Mouse (Mus musculus) midbrain, embryonic 13.5 days (tissue): Measurements from ENCODE around the gene Ncf2. TPM values are rescaled to one million over a fixed set of nuclear protein-coding genes. Genes with fewer than 3 reads are reported as not detected.
A peak's percentile ranks its signal among the peaks of the same experiment; 100 is the strongest.

Source experiments
- ATAC-seq: fragments of 200-750 bp; cut with Nextera tagmentation; 2 replicates; pipeline ENCODE4 v1.8.0; 2017; ENCODE audit warnings: mild to moderate bottlenecking, moderate TSS enrichment, moderate library complexity
- H3K27ac ChIP-seq: fragments of 300-500 bp; sonication (generic); 2 replicates; pipeline ENCODE4 v1.5.1; 2015; ENCODE audit warnings: inconsistent platforms, mild to moderate bottlenecking, moderate library complexity
- H3K27me3 ChIP-seq: fragments of 300-500 bp; sonication (generic); 2 replicates; pipeline ENCODE4 v1.6.1; 2015; ENCODE audit warnings: mild to moderate bottlenecking, inconsistent platforms
- H3K36me3 ChIP-seq: fragments of 300-500 bp; sonication (generic); 2 replicates; pipeline ENCODE4 v1.6.1; 2015; ENCODE audit warnings: mild to moderate bottlenecking, inconsistent platforms
- H3K4me1 ChIP-seq: fragments of 300-500 bp; sonication (generic); replicated peaks from 2 replicates; pipeline ENCODE4 v1.6.1; 2015; ENCODE audit warnings: inconsistent platforms
- H3K4me2 ChIP-seq: fragments of 300-500 bp; sonication (generic); replicated peaks from 2 replicates; pipeline ENCODE4 v1.6.1; 2015; ENCODE audit warnings: moderate library complexity, mild to moderate bottlenecking, inconsistent platforms
- H3K4me3 ChIP-seq: fragments of 300-500 bp; sonication (generic); replicated peaks from 2 replicates; pipeline ENCODE4 v1.5.1; 2015; ENCODE audit warnings: mild to moderate bottlenecking, inconsistent platforms
- H3K9ac ChIP-seq: fragments of 300-500 bp; sonication (generic); replicated peaks from 2 replicates; pipeline ENCODE4 v1.6.1; 2015; ENCODE audit warnings: mild to moderate bottlenecking, inconsistent platforms
- H3K9me3 ChIP-seq: fragments of 300-500 bp; sonication (generic); 2 replicates; pipeline ENCODE4 v1.6.1; 2016; ENCODE audit warnings: mild to moderate bottlenecking, inconsistent platforms
- WGBS: fragments of 180-500 bp; shearing (Covaris S2); methylation state at CpG from one replicate; pipeline ENCODE4 v1.1.7; 2015; 5-methylcytosine and 5-hydroxymethylcytosine counted together
- polyA plus RNA-seq: library from polyadenylated mRNA; unstranded; fragments of >200 nt; fragmentation: Nextera tagmentation; extraction: Ambion mirVana; gene quantifications from 2 replicates; pipeline ENCODE4 v1.2.1, GENCODE M21; 2015

Gene Ncf2
- polyA plus RNA-seq, 1 experiment from 2014 or later = 3.0 TPM

- no peak overlapping the region for H3K4me3 ChIP-seq
- no peak overlapping the region for H3K27ac ChIP-seq
- WGBS = 90% methylated on average over 4 of the region's 4 CpGs
- no peak overlapping the region for H3K9ac ChIP-seq
- no peak overlapping the region for H3K4me2 ChIP-seq
- ATAC-seq = no peak
- 0 out of 2 replicates have a peak, but pooled peaks cover 4% of the 10 kb centered on the region for H3K4me1 ChIP-seq
- no peaks in the 10 kb centered on the region for H3K9me3 ChIP-seq
- H3K36me3 ChIP-seq = no peaks in the 10 kb centered on the region
- H3K27me3 ChIP-seq = no peaks in the 10 kb centered on the region
Measured at GRCm38 (mm10) chr1:152786953-152787352, 13.0 kb upstream of the Ncf2 start.

GRCm38 (mm10) chr1:152788121-152788660 lies 11.8 kb upstream of the Ncf2 start:
- Histone ChIP-seq H3K4me3 (no peak overlapping the region), H3K9ac (no peak overlapping the region), H3K27me3 (no peaks in the 10 kb centered on the region), H3K36me3 (no peaks in the 10 kb centered on the region), H3K4me2 (no peak overlapping the region), H3K9me3 (no peaks in the 10 kb centered on the region), H3K4me1 (peaks cover 10% of the 10 kb centered on the region), H3K27ac (no peak overlapping the region)
- ATAC-seq = no peak
- 15% methylated on average over 4 of the region's 4 CpGs for WGBS

DNA sequence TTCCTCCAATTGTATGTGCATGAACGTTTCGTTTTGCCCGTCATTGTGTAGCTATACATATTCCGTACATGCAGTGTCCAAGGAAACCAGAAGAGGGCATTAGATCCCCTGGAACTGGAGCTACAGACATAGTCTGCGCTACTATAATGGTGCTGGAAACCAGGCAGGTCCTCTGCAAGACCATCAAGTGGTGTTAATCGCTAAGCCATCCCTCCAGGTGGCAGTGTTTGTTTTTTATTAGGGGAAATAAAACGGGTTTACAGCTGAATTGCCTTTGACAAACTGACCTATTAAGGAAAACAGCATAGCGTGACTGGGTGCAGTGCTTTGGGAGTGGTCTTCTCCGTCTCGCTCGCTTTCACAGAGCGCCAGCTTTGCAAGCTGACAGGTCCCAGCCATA lies 9.7 kb upstream of the Ncf2 start:
- 0 out of 2 replicates have a peak, but pooled peaks have one; percentile 27 for ATAC-seq

DNA sequence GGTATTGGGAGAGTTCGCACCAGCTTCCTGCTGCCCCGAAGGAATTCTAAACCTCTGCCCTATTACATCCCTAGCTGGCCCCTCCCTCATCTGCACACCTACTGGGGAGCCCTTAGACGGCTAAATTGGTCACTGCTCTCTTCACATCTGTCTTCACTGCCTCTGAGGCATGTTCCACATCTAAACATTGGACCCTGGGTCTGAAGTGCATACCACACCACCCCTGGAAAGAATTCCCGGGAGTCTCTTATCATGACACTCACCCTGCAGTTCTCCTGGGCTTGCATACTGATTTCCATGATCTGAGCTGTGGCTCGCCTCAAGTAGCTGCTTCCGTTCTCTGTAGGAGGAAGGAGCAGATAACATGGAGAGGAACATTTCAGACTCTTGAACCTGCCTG lies 9.2 kb upstream of the Ncf2 start:
- peaks cover 16% of the 10 kb centered on the region for H3K4me1 ChIP-seq
- no peak overlapping the region for H3K4me3 ChIP-seq
- no peak overlapping the region for H3K27ac ChIP-seq
- H3K9ac ChIP-seq = no peak overlapping the region
- no peaks in the 10 kb centered on the region for H3K36me3 ChIP-seq
- 0 out of 2 replicates have a peak, but pooled peaks have one; percentile 14 for ATAC-seq
- H3K4me2 ChIP-seq = no peak overlapping the region
- H3K9me3 ChIP-seq = no peaks in the 10 kb centered on the region
- 34% methylated on average over 6 of the region's 6 CpGs for WGBS
- no peaks in the 10 kb centered on the region for H3K27me3 ChIP-seq

More for the DNA sequence above, 9.7 kb upstream of the Ncf2 start:
- whole genome bisulfite sequencing = 35% methylated on average over 12 of the region's 12 CpGs
- H3K4me1 ChIP-seq = peaks cover 16% of the 10 kb centered on the region
- H3K4me2 ChIP-seq = no peak overlapping the region
- no peaks in the 10 kb centered on the region for H3K9me3 ChIP-seq
- no peaks in the 10 kb centered on the region for H3K27me3 ChIP-seq
- H3K9ac ChIP-seq = no peak overlapping the region
- no peaks in the 10 kb centered on the region for H3K36me3 ChIP-seq
- H3K27ac ChIP-seq = no peak overlapping the region
- no peak overlapping the region for H3K4me3 ChIP-seq

DNA sequence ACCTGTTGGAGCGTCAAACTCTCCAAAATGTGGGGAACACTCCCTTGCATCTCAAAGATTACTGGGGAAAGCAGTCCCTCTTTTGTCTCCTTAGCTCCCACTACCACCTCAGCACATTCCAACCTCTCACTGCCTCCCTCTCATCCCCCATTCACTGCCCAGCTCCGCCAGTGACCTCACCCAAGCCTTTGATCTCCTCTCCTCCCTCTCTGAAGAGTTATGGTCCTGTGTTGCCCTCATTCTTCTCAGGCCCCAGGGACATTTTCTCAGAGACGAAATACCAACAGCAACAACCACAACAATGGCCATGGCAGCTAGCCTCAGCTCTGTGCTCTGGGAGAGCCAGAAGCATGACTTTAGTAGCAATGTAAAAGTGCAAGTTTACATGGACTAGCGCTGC lies 8.7 kb upstream of the Ncf2 start:
- ATAC-seq = no peak
- 29% methylated on average over 4 of the region's 4 CpGs for WGBS
- no peak overlapping the region for H3K9ac ChIP-seq
- no peak overlapping the region for H3K27ac ChIP-seq
- no peak overlapping the region for H3K4me2 ChIP-seq
- no peaks in the 10 kb centered on the region for H3K27me3 ChIP-seq
- H3K4me1 ChIP-seq = peaks cover 16% of the 10 kb centered on the region
- H3K4me3 ChIP-seq = no peak overlapping the region
- H3K36me3 ChIP-seq = no peaks in the 10 kb centered on the region
- H3K9me3 ChIP-seq = no peaks in the 10 kb centered on the region

DNA sequence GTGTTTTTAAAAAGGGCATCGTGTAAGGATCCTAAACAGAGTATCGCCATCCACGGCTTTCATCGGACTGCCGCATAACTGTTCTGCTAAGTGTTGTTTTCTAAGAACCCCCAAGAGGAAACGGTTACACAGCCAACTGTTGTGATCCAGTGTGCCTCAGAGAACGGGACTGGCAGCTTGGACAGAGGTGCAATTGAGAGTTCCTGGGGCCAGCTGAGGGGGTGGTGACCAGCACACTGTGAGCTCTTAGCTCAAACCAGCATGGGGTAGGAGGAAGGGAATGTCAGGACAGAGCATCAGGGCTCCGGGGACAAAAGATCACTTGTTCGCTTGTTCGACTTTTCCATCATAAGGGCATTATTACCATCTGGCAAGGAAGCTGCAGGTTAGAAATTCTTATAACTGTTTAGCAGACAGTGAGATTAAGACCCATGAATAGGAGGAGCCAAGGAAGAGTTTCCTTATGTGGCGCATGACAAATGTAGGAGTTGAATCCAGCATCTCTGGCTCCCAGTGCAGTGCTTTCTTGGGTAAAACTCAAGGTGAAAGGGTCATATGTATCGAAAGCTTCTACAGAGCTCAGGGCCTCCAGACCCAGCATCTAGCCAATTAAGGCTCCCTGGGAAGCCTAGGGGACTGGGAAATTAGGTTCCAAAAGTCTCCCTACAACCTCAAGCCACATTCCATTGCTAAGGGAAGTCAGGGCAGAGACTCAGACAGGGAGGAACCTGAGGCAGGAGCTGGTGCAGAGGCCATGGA lies 7.1 kb upstream of the Ncf2 start:
- Histone ChIP-seq H3K4me3 (no peak overlapping the region), H3K9ac (no peak overlapping the region), H3K36me3 (no peaks in the 10 kb centered on the region), H3K9me3 (no peaks in the 10 kb centered on the region), H3K27ac (no peak overlapping the region), H3K27me3 (no peaks in the 10 kb centered on the region), H3K4me2 (no peak overlapping the region), H3K4me1 (peaks cover 16% of the 10 kb centered on the region)
- 0 out of 2 replicates have a peak, but pooled peaks have one; percentile 47 for ATAC-seq
- 27% methylated on average over 12 of the region's 12 CpGs for WGBS

- H3K27me3 ChIP-seq = no peaks in the 10 kb centered on the region
- no peak overlapping the region for H3K4me3 ChIP-seq
- no peak for ATAC-seq
- H3K36me3 ChIP-seq = no peaks in the 10 kb centered on the region
- peaks cover 16% of the 10 kb centered on the region for H3K4me1 ChIP-seq
- no peaks in the 10 kb centered on the region for H3K9me3 ChIP-seq
- no peak overlapping the region for H3K4me2 ChIP-seq
- H3K9ac ChIP-seq = no peak overlapping the region
- H3K27ac ChIP-seq = 0 out of 2 replicates have a peak overlapping the region, but pooled peaks have one; percentile 5
- WGBS = 25% methylated on average over 6 of the region's 6 CpGs
Measured at GRCm38 (mm10) chr1:152793495-152794130, 6.4 kb upstream of the Ncf2 start.

GRCm38 (mm10) chr1:152795688-152796255 lies 4.2 kb upstream of the Ncf2 start:
- Histone ChIP-seq H3K9me3 (no peaks in the 10 kb centered on the region), H3K4me2 (no peak overlapping the region), H3K27me3 (no peaks in the 10 kb centered on the region), H3K4me1 (peaks cover 24% of the 10 kb centered on the region), H3K36me3 (no peaks in the 10 kb centered on the region), H3K4me3 (no peak overlapping the region), H3K9ac (no peak overlapping the region), H3K27ac (no peak overlapping the region)
- ATAC-seq = no peak
- WGBS = 71% methylated on average over 8 of the region's 8 CpGs

- H3K27ac ChIP-seq = no peak overlapping the region
- no peak for ATAC-seq
- no peak overlapping the region for H3K4me2 ChIP-seq
- H3K9me3 ChIP-seq = no peaks in the 10 kb centered on the region
- WGBS = 84% methylated on average over 8 of the region's 8 CpGs
- no peak overlapping the region for H3K4me3 ChIP-seq
- H3K36me3 ChIP-seq = no peaks in the 10 kb centered on the region
- peaks cover 20% of the 10 kb centered on the region for H3K4me1 ChIP-seq
- no peak overlapping the region for H3K9ac ChIP-seq
- no peaks in the 10 kb centered on the region for H3K27me3 ChIP-seq
Measured at GRCm38 (mm10) chr1:152796683-152797263, 3.2 kb upstream of the Ncf2 start.

DNA sequence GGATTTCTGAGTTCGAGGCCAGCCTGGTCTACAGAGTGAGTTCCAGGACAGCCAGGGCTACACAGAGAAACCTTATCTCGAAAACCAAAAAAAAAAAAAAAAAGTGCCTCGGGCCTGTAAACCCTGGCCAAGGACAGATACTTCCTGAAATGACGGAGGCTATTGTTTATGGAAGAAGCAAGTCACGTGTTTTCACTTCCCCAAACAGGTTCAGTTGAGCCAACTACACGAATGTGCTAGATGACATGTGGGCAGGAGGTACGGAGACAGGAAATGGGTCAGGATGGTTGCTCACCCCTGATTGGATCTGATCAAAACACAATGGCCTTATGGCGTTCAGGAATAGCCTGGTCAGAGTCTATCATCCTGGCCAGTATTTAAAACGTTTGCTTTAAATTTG lies 1.9 kb upstream of the Ncf2 start:
- H3K36me3 ChIP-seq = no peaks in the 10 kb centered on the region
- no peaks in the 10 kb centered on the region for H3K9me3 ChIP-seq
- 86% methylated on average over 9 of the region's 9 CpGs for WGBS
- no peak overlapping the region for H3K4me2 ChIP-seq
- ATAC-seq = no peak
- H3K27me3 ChIP-seq = no peaks in the 10 kb centered on the region
- H3K27ac ChIP-seq = no peak overlapping the region
- no peak overlapping the region for H3K4me3 ChIP-seq
- no peak overlapping the region for H3K9ac ChIP-seq
- peaks cover 15% of the 10 kb centered on the region for H3K4me1 ChIP-seq

DNA sequence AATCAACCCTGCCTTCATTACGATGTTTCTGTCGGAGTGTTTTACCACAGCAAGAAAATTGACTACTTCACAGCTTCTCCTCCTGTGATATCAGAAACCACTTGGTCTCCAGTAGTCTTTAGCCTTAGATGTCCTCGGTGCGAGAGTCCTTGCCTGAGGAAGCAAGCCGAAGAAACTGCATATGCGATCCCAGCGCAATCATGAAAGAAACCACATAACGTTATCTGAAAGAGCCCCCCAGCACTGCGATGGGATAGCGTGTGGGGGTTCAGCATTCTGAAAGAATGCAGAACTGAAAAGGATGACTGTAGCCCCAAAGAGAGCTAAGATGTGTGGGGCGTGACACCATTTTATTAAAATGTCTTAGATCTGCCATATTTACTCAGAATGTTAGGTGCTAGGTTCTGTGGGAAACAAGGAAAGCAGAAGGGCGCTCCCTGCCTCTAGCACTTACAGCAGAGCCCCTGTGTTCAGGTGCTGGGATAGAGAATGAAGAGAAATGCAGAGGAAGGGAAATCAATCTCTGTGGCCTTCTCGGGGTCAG lies 711 bp downstream of the Ncf2 start:
- H3K9ac ChIP-seq = no peak overlapping the region
- H3K4me2 ChIP-seq = no peak overlapping the region
- H3K4me3 ChIP-seq = no peak overlapping the region
- H3K27ac ChIP-seq = no peak overlapping the region
- no peaks in the 10 kb centered on the region for H3K9me3 ChIP-seq
- H3K27me3 ChIP-seq = no peaks in the 10 kb centered on the region
- H3K4me1 ChIP-seq = peaks cover 8% of the 10 kb centered on the region
- ATAC-seq = no peak
- H3K36me3 ChIP-seq = no peaks in the 10 kb centered on the region
- 91% methylated on average over 13 of the region's 13 CpGs for WGBS
